In genomic region chr17:23744651-23745050, GRCm38 (mm10) we compare ENCODE assay signal across 11 mouse cellular contexts. TPM values are rescaled to one million over a fixed set of nuclear protein-coding genes. Genes with fewer than 3 reads are reported as not detected.
A peak's percentile ranks its signal among the peaks of the same experiment; 100 is the strongest.
DNase-seq lines count a peak whose midpoint lies in the region; ATAC-seq lines count a peak whose summit lies in the region.
"Had no signal": no experiment of that assay in that cellular context is flagged by ENCODE, and none has a peak within 500 bp of the region (broad histone marks: within the 10 kb centered on the region; RNA-seq: fewer than 3 reads in every experiment).

No protein-coding gene starts in this region.

- H3K9me3 ChIP-seq in heart, embryonic 10.5 days, result no peaks in the 10 kb centered on the region
- H3K9me3 ChIP-seq in hindbrain, embryonic 15.5 days, result no peaks in the 10 kb centered on the region
- H3K9me3 ChIP-seq in midbrain, embryonic 16.5 days (replicated peaks; ENCODE audit: control insufficient read depth, low read length, poor library complexity, severe bottlenecking), result no peaks in the 10 kb centered on the region

- H3K4me3 ChIP-seq in heart, embryonic 10.5 days, result peak overlapping the region; percentile 47
- H3K4me3 ChIP-seq in brown adipose tissue, adult 24 weeks (ENCODE audit: insufficient read depth, low read depth, low read length), result peak overlapping the region; percentile 21; the same call in 1 of the 2 replicates
- H3K4me3 ChIP-seq in hindbrain, embryonic 15.5 days, result peak overlapping the region; percentile 44
- H3K4me3 ChIP-seq in midbrain, embryonic 16.5 days (ENCODE audit: low read depth, low read length), result peak overlapping the region; percentile 50; the same call in 1 of the 2 replicates

- no peaks in the 10 kb centered on the region for H3K36me3 ChIP-seq in heart, embryonic 10.5 days
- no peaks in the 10 kb centered on the region for H3K36me3 ChIP-seq in hindbrain, embryonic 15.5 days
- no peaks in the 10 kb centered on the region for H3K36me3 ChIP-seq in midbrain, embryonic 16.5 days (ENCODE audit: control insufficient read depth, insufficient read depth, low read length)

- H3K27ac ChIP-seq in heart, embryonic 10.5 days, result no peak overlapping the region
- no peak overlapping the region for H3K27ac ChIP-seq in brown adipose tissue, adult 24 weeks (replicated peaks; ENCODE audit: low read depth, low read length)
- no peak overlapping the region for H3K27ac ChIP-seq in hindbrain, embryonic 15.5 days (replicated peaks)
- no peak overlapping the region for H3K27ac ChIP-seq in midbrain, embryonic 16.5 days (ENCODE audit: low read length)
- H3K27ac ChIP-seq: liver, embryonic 14.5 days had no signal

- peaks cover 44% of the 10 kb centered on the region for H3K4me1 ChIP-seq in heart, embryonic 10.5 days
- H3K4me1 ChIP-seq in brown adipose tissue, adult 24 weeks (ENCODE audit: control insufficient read depth, insufficient read depth, insufficient read length, low read length), result no peaks in the 10 kb centered on the region; the same call in 1 of the 2 replicates
- H3K4me1 ChIP-seq in hindbrain, embryonic 15.5 days (replicated peaks), result peaks cover 34% of the 10 kb centered on the region
- peaks cover 22% of the 10 kb centered on the region for H3K4me1 ChIP-seq in midbrain, embryonic 16.5 days (ENCODE audit: control insufficient read depth, insufficient read depth, low read length)

- DNase-seq in heart, embryonic 10.5 days (ENCODE audit: low spot score), result peak; percentile 75
- DNase-seq in heart, adult 18-20 months, result no peak
- DNase-seq in right cerebral cortex, postnatal 4 days, result no peak
- DNase-seq in right cerebral cortex, postnatal 14 days, result no peak
- DNase-seq in frontal cortex, postnatal 10 days (ENCODE audit: low spot score in 2 of 2), result no peak
- DNase-seq: adrenal gland, postnatal 10 days; kidney, adult 9 months had no signal

- peak overlapping the region; percentile 50; the same call in 1 of the 2 replicates for H3K9ac ChIP-seq in hindbrain, embryonic 15.5 days
- 0 out of 2 replicates have a peak overlapping the region, but pooled peaks have one; percentile 73 for H3K9ac ChIP-seq in midbrain, embryonic 16.5 days (ENCODE audit: low read depth, low read length)
- H3K9ac ChIP-seq: liver, embryonic 14.5 days had no signal

- no peak for ATAC-seq in hindbrain, embryonic 15.5 days (ENCODE audit: low FRiP score, low read depth)
- no peak for ATAC-seq in midbrain, embryonic 16.5 days

- 3% methylated on average over 14 of the region's 14 CpGs for WGBS in heart, embryonic 10.5 days
- 4% methylated on average over 14 of the region's 14 CpGs for WGBS in hindbrain, embryonic 15.5 days
- WGBS in midbrain, embryonic 16.5 days, result 5% methylated on average over 14 of the region's 14 CpGs

- peak overlapping the region; percentile 90 for H3K4me2 ChIP-seq in hindbrain, embryonic 15.5 days
- H3K4me2 ChIP-seq in midbrain, embryonic 16.5 days (ENCODE audit: low read length), result peak overlapping the region; percentile 92

- peaks cover 81% of the 10 kb centered on the region for H3K27me3 ChIP-seq in heart, embryonic 10.5 days (ENCODE audit: insufficient read depth, poor library complexity, severe bottlenecking)
- peaks cover 54% of the 10 kb centered on the region for H3K27me3 ChIP-seq in hindbrain, embryonic 15.5 days
- peaks cover 45% of the 10 kb centered on the region for H3K27me3 ChIP-seq in midbrain, embryonic 16.5 days (ENCODE audit: control insufficient read depth, insufficient read depth, low read depth, low read length)

RNA-seq across cellular contexts. Expression of gene Kremen2, which starts 1.0 kb away (rescaled TPM):
- 0.43 and 1.9 TPM in 2 replicates for polyA plus RNA-seq in heart, embryonic 10.5 days (2016; fragmentation: Nextera tagmentation; extraction: Ambion mirVana)
- total RNA-seq in heart, adult 18-20 months (2021), result under 1 TPM; 0.15 to 0.18 TPM
- not detected in 2 replicates for polyA plus RNA-seq in brown adipose tissue, adult 24 weeks (2012; ENCODE audit: insufficient read depth, insufficient read length, missing spikeins)
- polyA plus RNA-seq in hindbrain, embryonic 15.5 days (2015; fragmentation: Nextera tagmentation; extraction: Ambion mirVana), result 1.5 TPM in 2 replicates
- polyA plus RNA-seq in midbrain, embryonic 16.5 days (2015; fragmentation: Nextera tagmentation; extraction: Ambion mirVana), result 1.6 and 1.8 TPM in 2 replicates
- total RNA-seq: adrenal gland, postnatal 10 days had no signal

RNA-seq across cellular contexts. Expression of gene Paqr4, which starts 4.0 kb away (rescaled TPM):
- polyA plus RNA-seq in heart, embryonic 10.5 days (2016; fragmentation: Nextera tagmentation; extraction: Ambion mirVana), result 8.7 and 9.3 TPM in 2 replicates
- 10 to 100 TPM; 22.9 to 29.2 TPM for total RNA-seq in heart, adult 18-20 months (2021)
- polyA plus RNA-seq in brown adipose tissue, adult 24 weeks (2012; ENCODE audit: insufficient read depth, insufficient read length, missing spikeins), result 4.0 and 5.1 TPM in 2 replicates
- 67.0 and 75.2 TPM in 2 replicates for polyA plus RNA-seq in hindbrain, embryonic 15.5 days (2015; fragmentation: Nextera tagmentation; extraction: Ambion mirVana)
- polyA plus RNA-seq in midbrain, embryonic 16.5 days (2015; fragmentation: Nextera tagmentation; extraction: Ambion mirVana), result 70.9 and 75.7 TPM in 2 replicates

RNA-seq across cellular contexts. Expression of gene Pkmyt1, which starts 18.5 kb away (rescaled TPM):
- 46.5 and 53.2 TPM in 2 replicates for polyA plus RNA-seq in heart, embryonic 10.5 days (2016; fragmentation: Nextera tagmentation; extraction: Ambion mirVana)
- total RNA-seq in heart, adult 18-20 months (2021), result 1 to 10 TPM; 1.1 to 1.4 TPM
- 1.8 TPM in 1 of 2 replicates, not detected in the other for polyA plus RNA-seq in brown adipose tissue, adult 24 weeks (2012; ENCODE audit: insufficient read depth, insufficient read length, missing spikeins)
- polyA plus RNA-seq in hindbrain, embryonic 15.5 days (2015; fragmentation: Nextera tagmentation; extraction: Ambion mirVana), result 19.8 and 21.8 TPM in 2 replicates
- 17.9 and 19.7 TPM in 2 replicates for polyA plus RNA-seq in midbrain, embryonic 16.5 days (2015; fragmentation: Nextera tagmentation; extraction: Ambion mirVana)

RNA-seq across cellular contexts. Expression of gene 1520401A03Rik, which starts 22.1 kb away (rescaled TPM):
- polyA plus RNA-seq in heart, embryonic 10.5 days (2016; fragmentation: Nextera tagmentation; extraction: Ambion mirVana), result not detected in 2 replicates
- total RNA-seq in heart, adult 18-20 months (2021), result not detected
- not detected in 2 replicates for polyA plus RNA-seq in brown adipose tissue, adult 24 weeks (2012; ENCODE audit: insufficient read depth, insufficient read length, missing spikeins)
- polyA plus RNA-seq in hindbrain, embryonic 15.5 days (2015; fragmentation: Nextera tagmentation; extraction: Ambion mirVana), result 0.13 and 0.41 TPM in 2 replicates
- polyA plus RNA-seq in midbrain, embryonic 16.5 days (2015; fragmentation: Nextera tagmentation; extraction: Ambion mirVana), result 0.07 and 0.19 TPM in 2 replicates

RNA-seq across cellular contexts. Expression of gene Flywch1, which starts 26.8 kb away (rescaled TPM):
- 97.9 and 117 TPM in 2 replicates for polyA plus RNA-seq in heart, embryonic 10.5 days (2016; fragmentation: Nextera tagmentation; extraction: Ambion mirVana)
- 10 to 100 TPM; 38.1 to 40.7 TPM for total RNA-seq in heart, adult 18-20 months (2021)
- polyA plus RNA-seq in brown adipose tissue, adult 24 weeks (2012; ENCODE audit: insufficient read depth, insufficient read length, missing spikeins), result 25.8 and 26.8 TPM in 2 replicates
- polyA plus RNA-seq in hindbrain, embryonic 15.5 days (2015; fragmentation: Nextera tagmentation; extraction: Ambion mirVana), result 204 and 209 TPM in 2 replicates
- 205 and 220 TPM in 2 replicates for polyA plus RNA-seq in midbrain, embryonic 16.5 days (2015; fragmentation: Nextera tagmentation; extraction: Ambion mirVana)
